Comparison of ENCODE assay signal across 8 mouse cellular contexts in the genomic region with DNA sequence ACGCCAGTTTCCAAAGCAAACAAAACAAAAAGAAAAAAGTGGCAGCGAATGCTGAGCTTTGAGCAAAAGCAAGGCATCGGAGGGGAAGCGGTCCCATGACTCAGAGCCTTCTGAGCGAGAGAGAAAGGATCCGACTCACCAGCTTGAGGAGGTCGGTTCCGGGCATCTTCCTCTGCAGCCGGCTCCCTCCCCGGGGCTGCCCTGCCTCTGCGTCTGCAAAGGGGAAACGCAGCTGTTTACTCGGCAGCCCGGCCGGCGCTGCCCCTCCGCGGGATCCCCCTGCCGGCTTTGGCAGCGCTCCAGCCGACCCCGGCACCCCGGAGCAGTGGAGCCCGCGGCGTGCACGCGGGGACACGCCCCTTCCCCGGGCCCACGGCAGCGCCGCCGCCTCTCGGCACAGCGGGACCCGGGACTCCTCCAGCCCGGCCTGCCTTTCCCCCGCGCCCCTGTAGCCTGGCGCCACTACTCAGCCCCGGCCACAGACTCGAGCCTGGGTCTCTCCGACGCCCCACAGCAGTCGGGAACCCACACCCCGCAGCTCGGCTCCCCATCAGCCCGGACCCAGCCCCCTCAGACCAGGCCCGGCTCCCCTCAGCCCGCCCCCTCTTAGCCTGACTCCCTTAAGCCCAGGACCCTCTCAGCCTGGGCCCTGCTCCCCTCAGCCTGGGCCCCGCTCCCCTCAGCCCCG. TPM values are rescaled to one million over a fixed set of nuclear protein-coding genes. Genes with fewer than 3 reads are reported as not detected.
DNase-seq lines count a peak whose midpoint lies in the region; ATAC-seq lines count a peak whose summit lies in the region.

No protein-coding gene starts in this region.

- no peaks in the 10 kb centered on the region for H3K36me3 ChIP-seq in hindbrain, embryonic 11.5 days (ENCODE audit: control insufficient read depth, insufficient read depth, low read length)

- peak overlapping the region; percentile 86 for H3K4me3 ChIP-seq in hindbrain, embryonic 11.5 days (ENCODE audit: low read depth, low read length)

- peak overlapping the region; percentile 87 for H3K4me2 ChIP-seq in hindbrain, embryonic 11.5 days (replicated peaks; ENCODE audit: low read depth, low read length)

- peak overlapping the region; percentile 88 for H3K9ac ChIP-seq in hindbrain, embryonic 11.5 days (ENCODE audit: low read depth, low read length)

- no peaks in the 10 kb centered on the region for H3K4me1 ChIP-seq in hindbrain, embryonic 11.5 days (replicated peaks; ENCODE audit: control insufficient read depth, insufficient read depth, low read length)

- peak; percentile 74 for DNase-seq in Muller cell, postnatal 12 days (ENCODE audit: inconsistent ontology term)
- DNase-seq in cerebellum, adult 9-10 months: peak; percentile 42
- peak; percentile 80 for DNase-seq in hindbrain, embryonic 11.5 days (ENCODE audit: low spot score)
- DNase-seq in layer of hippocampus, postnatal 36 days: peak; percentile 26 to 41
- DNase-seq in lung, postnatal 4 days: peak; percentile 73 to 83
- DNase-seq in retina, postnatal 7 days (ENCODE audit: low read depth, low spot score): peak; percentile 38
- DNase-seq in thymus, postnatal 4 days: peak; percentile 83

- H3K27me3 ChIP-seq in hindbrain, embryonic 11.5 days (ENCODE audit: control insufficient read depth, insufficient read depth, low read length): no peaks in the 10 kb centered on the region

- H3K9me3 ChIP-seq in hindbrain, embryonic 11.5 days (ENCODE audit: control insufficient read depth, low read length): no peaks in the 10 kb centered on the region

- WGBS in hindbrain, embryonic 11.5 days: 2% methylated on average over 42 of the region's 53 CpGs

- H3K27ac ChIP-seq in hindbrain, embryonic 11.5 days (ENCODE audit: low read depth, low read length): peak overlapping the region; percentile 92

- peak; percentile 47; the same call in 1 of the 2 replicates for ATAC-seq in frontal cortex, adult (ENCODE audit: low TSS enrichment)
- ATAC-seq in hindbrain, embryonic 11.5 days (ENCODE audit: low FRiP score): peak; percentile 72

RNA-seq across cellular contexts. Expression of gene Sgpl1, which starts 1.2 kb away (rescaled TPM):
- 79.3 and 92.3 TPM in 2 replicates for polyA plus RNA-seq in hindbrain, embryonic 11.5 days (2014; fragmentation: Nextera tagmentation; extraction: Ambion mirVana)
- 10 to 100 TPM; 23.5 to 23.9 TPM for total RNA-seq in layer of hippocampus, postnatal 36 days (2021)

RNA-seq across cellular contexts. Expression of gene Tbata, which starts 25.5 kb away (rescaled TPM):
- polyA plus RNA-seq in hindbrain, embryonic 11.5 days (2014; fragmentation: Nextera tagmentation; extraction: Ambion mirVana): 0.17 TPM in 1 of 2 replicates, not detected in the other
- 10 to 100 TPM; 11.9 to 12.1 TPM for total RNA-seq in layer of hippocampus, postnatal 36 days (2021)

RNA-seq across cellular contexts. Expression of gene Pcbd1, which starts 57.1 kb away (rescaled TPM):
- polyA plus RNA-seq in hindbrain, embryonic 11.5 days (2014; fragmentation: Nextera tagmentation; extraction: Ambion mirVana): 20.3 and 23.8 TPM in 2 replicates
- 10 to 100 TPM; 12.6 to 15.1 TPM for total RNA-seq in layer of hippocampus, postnatal 36 days (2021)

Comparison
In these comparisons a context has a peak if more than half of its experiments do, and no peak if none do; other contexts are left out.
1. Peak in every context shown above with its lines: DNase-seq, ATAC-seq, H3K4me3 ChIP-seq and H3K27ac ChIP-seq.